Mouse (Mus musculus): ENCODE data around the gene Olfr713. TPM values are rescaled to one million over a fixed set of nuclear protein-coding genes. Genes with fewer than 3 reads are reported as not detected.

Gene Olfr713
- polyA plus RNA-seq, 1 experiment from 2014 or later, result not detected

GRCm38 (mm10) chr7:107043136-107043535, 12.2 kb downstream of the Olfr713 start:
- ATAC-seq (no peak), DNase-seq (no peak)
- Histone ChIP-seq H3K4me3 (ENCODE audit: low read depth, low read length) (no peak overlapping the region), H3K4me2 (ENCODE audit: low read depth, low read length) (no peak overlapping the region), H3K9ac (replicated peaks) (no peak overlapping the region), H3K4me1 (ENCODE audit: insufficient read depth) (no peaks in the 10 kb centered on the region), H3K27me3 (ENCODE audit: insufficient read depth, low read length) (no peaks in the 10 kb centered on the region), H3K9me3 (ENCODE audit: low read length) (no peaks in the 10 kb centered on the region), H3K27ac (ENCODE audit: low read depth) (no peak overlapping the region), H3K36me3 (replicated peaks; ENCODE audit: insufficient read depth, low read length) (no peaks in the 10 kb centered on the region)
- TF ChIP-seq EP300 (IDR thresholded peaks at IDR 0.05; ENCODE audit: low read depth), result no peak
- no peak for TF ChIP-seq CTCF (IDR thresholded peaks at IDR 0.05; ENCODE audit: low read depth)
- 67% methylated on average over 3 of the region's 3 CpGs for WGBS (ENCODE audit: insufficient replicate concordance)

GRCm38 (mm10) chr7:107044407-107044806, 13.4 kb downstream of the Olfr713 start:
- TF ChIP-seq EP300 (IDR thresholded peaks at IDR 0.05; ENCODE audit: low read depth) (no peak), CTCF (IDR thresholded peaks at IDR 0.05; ENCODE audit: low read depth) (no peak)
- Histone ChIP-seq H3K27me3 (ENCODE audit: insufficient read depth, low read length) (no peaks in the 10 kb centered on the region), H3K9ac (replicated peaks) (no peak overlapping the region), H3K4me2 (ENCODE audit: low read depth, low read length) (no peak overlapping the region), H3K4me1 (ENCODE audit: insufficient read depth) (no peaks in the 10 kb centered on the region), H3K9me3 (ENCODE audit: low read length) (no peaks in the 10 kb centered on the region), H3K36me3 (replicated peaks; ENCODE audit: insufficient read depth, low read length) (no peaks in the 10 kb centered on the region), H3K27ac (ENCODE audit: low read depth) (no peak overlapping the region), H3K4me3 (ENCODE audit: low read depth, low read length) (no peak overlapping the region)
- WGBS (ENCODE audit: insufficient replicate concordance), result 13% methylated on average over 1 of the region's 1 CpGs
- ATAC-seq, result no peak
- DNase-seq, result no peak

GRCm38 (mm10) chr7:107045833-107046232, 14.9 kb downstream of the Olfr713 start:
- Histone ChIP-seq H3K27ac (ENCODE audit: low read depth) (no peak overlapping the region), H3K4me1 (ENCODE audit: insufficient read depth) (no peaks in the 10 kb centered on the region), H3K4me2 (ENCODE audit: low read depth, low read length) (no peak overlapping the region), H3K27me3 (ENCODE audit: insufficient read depth, low read length) (no peaks in the 10 kb centered on the region), H3K9ac (replicated peaks) (no peak overlapping the region), H3K4me3 (ENCODE audit: low read depth, low read length) (no peak overlapping the region), H3K36me3 (replicated peaks; ENCODE audit: insufficient read depth, low read length) (no peaks in the 10 kb centered on the region), H3K9me3 (ENCODE audit: low read length) (no peaks in the 10 kb centered on the region)
- DNase-seq (no peak), ATAC-seq (no peak)
- under 1% methylated on average over 5 of the region's 5 CpGs for whole genome bisulfite sequencing (ENCODE audit: insufficient replicate concordance)
- TF ChIP-seq EP300 (IDR thresholded peaks at IDR 0.05; ENCODE audit: low read depth), result no peak
- peak; percentile 63 for TF ChIP-seq CTCF (IDR thresholded peaks at IDR 0.05; ENCODE audit: low read depth)

- H3K27ac ChIP-seq (ENCODE audit: low read depth), result no peak overlapping the region
- H3K36me3 ChIP-seq (replicated peaks; ENCODE audit: insufficient read depth, low read length), result no peaks in the 10 kb centered on the region
- no peaks in the 10 kb centered on the region for H3K27me3 ChIP-seq (ENCODE audit: insufficient read depth, low read length)
- H3K9me3 ChIP-seq (ENCODE audit: low read length), result no peaks in the 10 kb centered on the region
- H3K4me2 ChIP-seq (ENCODE audit: low read depth, low read length), result no peak overlapping the region
- H3K4me1 ChIP-seq (ENCODE audit: insufficient read depth), result no peaks in the 10 kb centered on the region
- no peak for DNase-seq
- no peak overlapping the region for H3K4me3 ChIP-seq (ENCODE audit: low read depth, low read length)
- TF ChIP-seq CTCF (IDR thresholded peaks at IDR 0.05; ENCODE audit: low read depth), result no peak
- TF ChIP-seq EP300 (IDR thresholded peaks at IDR 0.05; ENCODE audit: low read depth), result no peak
- H3K9ac ChIP-seq (replicated peaks), result no peak overlapping the region
- 40% methylated on average over 3 of the region's 3 CpGs for WGBS (ENCODE audit: insufficient replicate concordance)
- no peak for ATAC-seq
Observed at GRCm38 (mm10) chr7:107047578-107047977, 16.6 kb downstream of the Olfr713 start.

GRCm38 (mm10) chr7:107070681-107071080, 39.7 kb downstream of the Olfr713 start, which contains the start of gene Olfr714:
Olfr714 (plus strand) TSS chr7:107070981.
- no peaks in the 10 kb centered on the region for H3K9me3 ChIP-seq (ENCODE audit: low read length)
- TF ChIP-seq EP300 (IDR thresholded peaks at IDR 0.05; ENCODE audit: low read depth) (no peak), CTCF (IDR thresholded peaks at IDR 0.05; ENCODE audit: low read depth) (no peak)
- no peak for ATAC-seq
- H3K4me1 ChIP-seq (ENCODE audit: insufficient read depth), result no peaks in the 10 kb centered on the region
- H3K9ac ChIP-seq (replicated peaks), result no peak within 1 kb of the TSS
- no peak for DNase-seq
- no peaks in the 10 kb centered on the region for H3K27me3 ChIP-seq (ENCODE audit: insufficient read depth, low read length)
- 85% methylated on average over 2 of the region's 2 CpGs for WGBS (ENCODE audit: insufficient replicate concordance)
- no peak within 1 kb of the TSS for H3K4me3 ChIP-seq (ENCODE audit: low read depth, low read length)
- H3K36me3 ChIP-seq (replicated peaks; ENCODE audit: insufficient read depth, low read length), result no peaks in the 10 kb centered on the region
- H3K27ac ChIP-seq (ENCODE audit: low read depth), result no peak within 1 kb of the TSS
- H3K4me2 ChIP-seq (ENCODE audit: low read depth, low read length), result no peak within 1 kb of the TSS

Other genes starting within 250 kb of the Olfr713 start
- gene Olfr699, start 238.0 kb upstream of the Olfr713 start, polyA plus RNA-seq (2015; fragmentation: Nextera tagmentation; extraction: Ambion mirVana), result not detected in 2 replicates
- gene Olfr700, start 222.3 kb upstream of the Olfr713 start, polyA plus RNA-seq (2015; fragmentation: Nextera tagmentation; extraction: Ambion mirVana), result not detected in 2 replicates
- not detected in 2 replicates for gene Olfr701, start 217.0 kb upstream of the Olfr713 start, polyA plus RNA-seq (2015; fragmentation: Nextera tagmentation; extraction: Ambion mirVana)
- not detected in 2 replicates for gene Olfr702, start 197.3 kb upstream of the Olfr713 start, polyA plus RNA-seq (2015; fragmentation: Nextera tagmentation; extraction: Ambion mirVana)
- not detected in 2 replicates for gene Olfr703, start 187.8 kb upstream of the Olfr713 start, polyA plus RNA-seq (2015; fragmentation: Nextera tagmentation; extraction: Ambion mirVana)
- gene Olfr704, start 168.0 kb upstream of the Olfr713 start, polyA plus RNA-seq (2015; fragmentation: Nextera tagmentation; extraction: Ambion mirVana), result not detected in 2 replicates
- gene Olfr705, start 154.3 kb upstream of the Olfr713 start, polyA plus RNA-seq (2015; fragmentation: Nextera tagmentation; extraction: Ambion mirVana), result not detected in 2 replicates
- not detected in 2 replicates for gene Olfr706, start 143.0 kb upstream of the Olfr713 start, polyA plus RNA-seq (2015; fragmentation: Nextera tagmentation; extraction: Ambion mirVana)
- gene Olfr707, start 129.9 kb upstream of the Olfr713 start, polyA plus RNA-seq (2015; fragmentation: Nextera tagmentation; extraction: Ambion mirVana), result not detected in 2 replicates
- not detected in 2 replicates for gene Olfr1532-ps1, start 123.2 kb upstream of the Olfr713 start, polyA plus RNA-seq (2015; fragmentation: Nextera tagmentation; extraction: Ambion mirVana)
- not detected in 2 replicates for gene Olfr709-ps1, start 99.0 kb upstream of the Olfr713 start, polyA plus RNA-seq (2015; fragmentation: Nextera tagmentation; extraction: Ambion mirVana)
- gene Olfr710, start 82.9 kb upstream of the Olfr713 start, polyA plus RNA-seq (2015; fragmentation: Nextera tagmentation; extraction: Ambion mirVana), result not detected in 2 replicates
- not detected in 2 replicates for gene Olfr6, start 67.2 kb upstream of the Olfr713 start, polyA plus RNA-seq (2015; fragmentation: Nextera tagmentation; extraction: Ambion mirVana)
- not detected in 2 replicates for gene Olfr711, start 55.7 kb upstream of the Olfr713 start, polyA plus RNA-seq (2015; fragmentation: Nextera tagmentation; extraction: Ambion mirVana)
- gene Olfr2, start 25.1 kb upstream of the Olfr713 start, polyA plus RNA-seq (2015; fragmentation: Nextera tagmentation; extraction: Ambion mirVana), result not detected in 2 replicates
- not detected in 2 replicates for gene Olfr714, start 39.8 kb downstream of the Olfr713 start, polyA plus RNA-seq (2015; fragmentation: Nextera tagmentation; extraction: Ambion mirVana)
- not detected in 2 replicates for gene Olfr17, start 62.0 kb downstream of the Olfr713 start, polyA plus RNA-seq (2015; fragmentation: Nextera tagmentation; extraction: Ambion mirVana)
- gene Olfr715b, start 79.2 kb downstream of the Olfr713 start, polyA plus RNA-seq (2015; fragmentation: Nextera tagmentation; extraction: Ambion mirVana), result not detected in 2 replicates
- gene Olfr715, start 99.9 kb downstream of the Olfr713 start, polyA plus RNA-seq (2015; fragmentation: Nextera tagmentation; extraction: Ambion mirVana), result not detected in 2 replicates
- not detected in 2 replicates for gene Olfr716, start 107.2 kb downstream of the Olfr713 start, polyA plus RNA-seq (2015; fragmentation: Nextera tagmentation; extraction: Ambion mirVana)
- not detected in 2 replicates for gene Nlrp14, start 135.8 kb downstream of the Olfr713 start, polyA plus RNA-seq (2015; fragmentation: Nextera tagmentation; extraction: Ambion mirVana)
- gene Rbmxl2, start 178.3 kb downstream of the Olfr713 start, polyA plus RNA-seq (2015; fragmentation: Nextera tagmentation; extraction: Ambion mirVana), result not detected in 2 replicates